Mouse (Mus musculus): ENCODE results near the gene Pex14. TPM values are rescaled to one million over a fixed set of nuclear protein-coding genes. Genes with fewer than 3 reads are reported as not detected.

Gene Pex14
- polyA plus RNA-seq, 1 experiment from 2014 or later: 42.4 TPM

- H3K4me3 ChIP-seq (ENCODE audit: low read length): no peak overlapping the region
- peaks cover 35% of the 10 kb centered on the region for H3K4me1 ChIP-seq (ENCODE audit: control insufficient read depth, insufficient read depth, low read length)
- WGBS: 19% methylated on average over 2 of the region's 2 CpGs
- H3K36me3 ChIP-seq (ENCODE audit: control insufficient read depth, insufficient read depth, low read length): no peaks in the 10 kb centered on the region
- H3K27me3 ChIP-seq (ENCODE audit: control insufficient read depth, insufficient read depth, low read length): no peaks in the 10 kb centered on the region
- ATAC-seq (ENCODE audit: low FRiP score, low TSS enrichment): 0 out of 2 replicates have a peak, but pooled peaks have one; percentile 22
- H3K9me3 ChIP-seq (ENCODE audit: control insufficient read depth, low read length): no peaks in the 10 kb centered on the region
- H3K4me2 ChIP-seq (replicated peaks; ENCODE audit: low read depth, low read length): no peak overlapping the region
- no peak overlapping the region for H3K27ac ChIP-seq (ENCODE audit: low read depth, low read length)
- no peak overlapping the region for H3K9ac ChIP-seq (ENCODE audit: low read depth, low read length)
These were observed 109.6 kb downstream of the Pex14 start for GRCm38 (mm10) chr4:148990038-148990437.

- H3K4me3 ChIP-seq (ENCODE audit: low read length): no peak overlapping the region
- H3K9ac ChIP-seq (ENCODE audit: low read depth, low read length): no peak overlapping the region
- ATAC-seq (ENCODE audit: low FRiP score, low TSS enrichment): no peak
- H3K27ac ChIP-seq (ENCODE audit: low read depth, low read length): no peak overlapping the region
- H3K9me3 ChIP-seq (ENCODE audit: control insufficient read depth, low read length): no peaks in the 10 kb centered on the region
- peaks cover 9% of the 10 kb centered on the region; the same call in 1 of the 2 replicates for H3K36me3 ChIP-seq (ENCODE audit: control insufficient read depth, insufficient read depth, low read length)
- H3K4me2 ChIP-seq (replicated peaks; ENCODE audit: low read depth, low read length): no peak overlapping the region
- H3K4me1 ChIP-seq (ENCODE audit: control insufficient read depth, insufficient read depth, low read length): peaks cover 39% of the 10 kb centered on the region
- H3K27me3 ChIP-seq (ENCODE audit: control insufficient read depth, insufficient read depth, low read length): no peaks in the 10 kb centered on the region
- WGBS: 36% methylated on average over 24 of the region's 24 CpGs
These were observed 113.9 kb downstream of the Pex14 start for GRCm38 (mm10) chr4:148985541-148986476.

GRCm38 (mm10) chr4:148984701-148985540 lies 114.8 kb downstream of the Pex14 start:
- 0 out of 2 replicates have a peak, but pooled peaks have one; percentile 19 for ATAC-seq (ENCODE audit: low FRiP score, low TSS enrichment)
- H3K4me3 ChIP-seq (ENCODE audit: low read length): no peak overlapping the region
- WGBS: 56% methylated on average over 19 of the region's 19 CpGs

GRCm38 (mm10) chr4:148982274-148982673 lies 117.4 kb downstream of the Pex14 start:
- no peaks in the 10 kb centered on the region for H3K27me3 ChIP-seq (ENCODE audit: control insufficient read depth, insufficient read depth, low read length)
- H3K4me3 ChIP-seq (ENCODE audit: low read length): no peak overlapping the region
- H3K27ac ChIP-seq (ENCODE audit: low read depth, low read length): no peak overlapping the region
- ATAC-seq (ENCODE audit: low FRiP score, low TSS enrichment): no peak
- H3K9ac ChIP-seq (ENCODE audit: low read depth, low read length): no peak overlapping the region
- peaks cover 9% of the 10 kb centered on the region for H3K36me3 ChIP-seq (ENCODE audit: control insufficient read depth, insufficient read depth, low read length)
- no peaks in the 10 kb centered on the region for H3K9me3 ChIP-seq (ENCODE audit: control insufficient read depth, low read length)
- WGBS: 74% methylated on average over 6 of the region's 6 CpGs
- H3K4me1 ChIP-seq (ENCODE audit: control insufficient read depth, insufficient read depth, low read length): peaks cover 25% of the 10 kb centered on the region
- H3K4me2 ChIP-seq (replicated peaks; ENCODE audit: low read depth, low read length): no peak overlapping the region

More at GRCm38 (mm10) chr4:148984701-148985540, 114.8 kb downstream of the Pex14 start:
- Histone ChIP-seq H3K27me3 (ENCODE audit: control insufficient read depth, insufficient read depth, low read length) (no peaks in the 10 kb centered on the region), H3K4me2 (replicated peaks; ENCODE audit: low read depth, low read length) (no peak overlapping the region), H3K9ac (ENCODE audit: low read depth, low read length) (no peak overlapping the region), H3K9me3 (ENCODE audit: control insufficient read depth, low read length) (no peaks in the 10 kb centered on the region), H3K27ac (ENCODE audit: low read depth, low read length) (no peak overlapping the region), H3K36me3 (ENCODE audit: control insufficient read depth, insufficient read depth, low read length) (peaks cover 9% of the 10 kb centered on the region; the same call in 1 of the 2 replicates), H3K4me1 (ENCODE audit: control insufficient read depth, insufficient read depth, low read length) (peaks cover 35% of the 10 kb centered on the region)

GRCm38 (mm10) chr4:148979837-148980236 lies 119.8 kb downstream of the Pex14 start:
- H3K4me3 ChIP-seq (ENCODE audit: low read length): no peak overlapping the region
- H3K36me3 ChIP-seq (ENCODE audit: control insufficient read depth, insufficient read depth, low read length): peaks cover 9% of the 10 kb centered on the region
- no peak overlapping the region for H3K9ac ChIP-seq (ENCODE audit: low read depth, low read length)
- no peaks in the 10 kb centered on the region for H3K27me3 ChIP-seq (ENCODE audit: control insufficient read depth, insufficient read depth, low read length)
- no peaks in the 10 kb centered on the region for H3K9me3 ChIP-seq (ENCODE audit: control insufficient read depth, low read length)
- H3K27ac ChIP-seq (ENCODE audit: low read depth, low read length): no peak overlapping the region
- no peak overlapping the region for H3K4me2 ChIP-seq (replicated peaks; ENCODE audit: low read depth, low read length)
- ATAC-seq (ENCODE audit: low FRiP score, low TSS enrichment): peak; percentile 56; the same call in 1 of the 2 replicates
- WGBS: 44% methylated on average over 11 of the region's 11 CpGs
- peaks cover 6% of the 10 kb centered on the region; the same call in 1 of the 2 replicates for H3K4me1 ChIP-seq (ENCODE audit: control insufficient read depth, insufficient read depth, low read length)

GRCm38 (mm10) chr4:148978926-148979325 lies 120.8 kb downstream of the Pex14 start:
- no peaks in the 10 kb centered on the region for H3K27me3 ChIP-seq (ENCODE audit: control insufficient read depth, insufficient read depth, low read length)
- H3K9me3 ChIP-seq (ENCODE audit: control insufficient read depth, low read length): no peaks in the 10 kb centered on the region
- 93% methylated on average over 11 of the region's 11 CpGs for WGBS
- no peak for ATAC-seq (ENCODE audit: low FRiP score, low TSS enrichment)
- H3K27ac ChIP-seq (ENCODE audit: low read depth, low read length): no peak overlapping the region
- H3K9ac ChIP-seq (ENCODE audit: low read depth, low read length): no peak overlapping the region
- peaks cover 4% of the 10 kb centered on the region; the same call in 1 of the 2 replicates for H3K4me1 ChIP-seq (ENCODE audit: control insufficient read depth, insufficient read depth, low read length)
- no peak overlapping the region for H3K4me3 ChIP-seq (ENCODE audit: low read length)
- H3K4me2 ChIP-seq (replicated peaks; ENCODE audit: low read depth, low read length): no peak overlapping the region
- H3K36me3 ChIP-seq (ENCODE audit: control insufficient read depth, insufficient read depth, low read length): peaks cover 8% of the 10 kb centered on the region

GRCm38 (mm10) chr4:148978221-148978855 lies 121.3 kb downstream of the Pex14 start:
- Histone ChIP-seq H3K4me1 (ENCODE audit: control insufficient read depth, insufficient read depth, low read length) (peaks cover 4% of the 10 kb centered on the region; the same call in 1 of the 2 replicates), H3K4me2 (replicated peaks; ENCODE audit: low read depth, low read length) (no peak overlapping the region), H3K4me3 (ENCODE audit: low read length) (no peak overlapping the region), H3K36me3 (ENCODE audit: control insufficient read depth, insufficient read depth, low read length) (peaks cover 2% of the 10 kb centered on the region; the same call in 1 of the 2 replicates), H3K9ac (ENCODE audit: low read depth, low read length) (no peak overlapping the region), H3K9me3 (ENCODE audit: control insufficient read depth, low read length) (no peaks in the 10 kb centered on the region), H3K27ac (ENCODE audit: low read depth, low read length) (no peak overlapping the region), H3K27me3 (ENCODE audit: control insufficient read depth, insufficient read depth, low read length) (no peaks in the 10 kb centered on the region)
- no peak for ATAC-seq (ENCODE audit: low FRiP score, low TSS enrichment)
- 82% methylated on average over 9 of the region's 9 CpGs for WGBS

- ATAC-seq (ENCODE audit: low FRiP score, low TSS enrichment): no peak
- H3K4me2 ChIP-seq (replicated peaks; ENCODE audit: low read depth, low read length): no peak overlapping the region
- WGBS: 64% methylated on average over 7 of the region's 7 CpGs
These were observed 124.8 kb downstream of the Pex14 start for GRCm38 (mm10) chr4:148974833-148975232.

More at GRCm38 (mm10) chr4:148974833-148975232, 124.8 kb downstream of the Pex14 start:
- no peak overlapping the region for H3K4me3 ChIP-seq (ENCODE audit: low read length)
- peaks cover 18% of the 10 kb centered on the region for H3K4me1 ChIP-seq (ENCODE audit: control insufficient read depth, insufficient read depth, low read length)
- no peaks in the 10 kb centered on the region; the same call in 1 of the 2 replicates for H3K36me3 ChIP-seq (ENCODE audit: control insufficient read depth, insufficient read depth, low read length)
- H3K9me3 ChIP-seq (ENCODE audit: control insufficient read depth, low read length): no peaks in the 10 kb centered on the region
- no peak overlapping the region for H3K27ac ChIP-seq (ENCODE audit: low read depth, low read length)
- H3K9ac ChIP-seq (ENCODE audit: low read depth, low read length): no peak overlapping the region; the same call in 1 of the 2 replicates
- H3K27me3 ChIP-seq (ENCODE audit: control insufficient read depth, insufficient read depth, low read length): no peaks in the 10 kb centered on the region

Measured in kidney, embryonic 14.5 days (tissue).